Mouse (Mus musculus): ENCODE data around the gene Rnf150. TPM values are rescaled to one million over a fixed set of nuclear protein-coding genes. Genes with fewer than 3 reads are reported as not detected.

The Rnf150 gene
- polyA plus RNA-seq, 1 experiment = 17.2 TPM

- no peak for DNase-seq (ENCODE audit: extremely low spot score in 1 of 2, low spot score in 1 of 2)
Measured at GRCm38 (mm10) chr8:82936866-82937265, 73.7 kb downstream of the Rnf150 start.

DNA sequence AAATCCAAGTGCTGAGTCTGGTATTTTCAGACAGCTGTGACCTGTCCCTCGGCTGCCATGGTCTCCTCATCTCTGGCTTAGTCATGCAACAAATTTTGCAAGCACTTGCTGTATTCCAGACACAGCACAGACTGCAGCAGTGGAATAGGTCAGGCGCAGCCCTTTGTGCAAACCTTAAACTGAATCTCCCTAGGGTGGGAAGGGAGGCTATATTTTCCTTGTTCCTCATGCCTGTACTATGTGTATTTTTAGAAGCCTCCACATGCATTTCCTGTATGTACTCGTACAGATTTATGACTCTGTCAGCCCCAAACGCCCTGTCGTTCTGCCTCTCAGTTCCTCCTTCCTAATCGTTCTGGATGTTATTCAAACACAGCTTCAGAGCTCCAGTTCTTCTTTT lies 76.8 kb downstream of the Rnf150 start:
- peak in 1 of 2 experiments; percentile 35 for DNase-seq (ENCODE audit: extremely low spot score in 1 of 2, low spot score in 1 of 2)

- DNase-seq (ENCODE audit: extremely low spot score in 1 of 2, low spot score in 1 of 2) = no peak
Measured at GRCm38 (mm10) chr8:82943223-82944006, 80.3 kb downstream of the Rnf150 start.

DNA sequence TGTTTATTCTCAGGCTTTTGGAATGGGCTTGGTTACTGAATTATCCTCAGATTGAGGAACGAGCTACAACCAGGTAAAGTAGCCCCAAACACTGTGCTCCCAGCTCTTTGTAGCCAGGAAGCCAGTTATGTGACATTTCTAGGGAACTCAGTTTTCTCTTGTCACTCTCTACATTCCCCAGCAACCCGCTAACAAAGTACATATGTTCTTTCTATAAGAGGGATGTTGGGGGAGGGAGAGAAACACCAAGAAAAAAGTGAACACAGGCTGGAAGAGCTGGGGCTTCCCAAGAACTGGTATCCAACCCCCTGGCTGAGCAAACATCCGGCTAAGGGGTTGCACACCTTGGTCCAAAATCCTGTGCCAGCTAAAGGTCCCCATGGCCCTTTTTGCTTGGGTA lies 82.7 kb downstream of the Rnf150 start:
- DNase-seq (ENCODE audit: extremely low spot score in 1 of 2, low spot score in 1 of 2) = no peak

DNA sequence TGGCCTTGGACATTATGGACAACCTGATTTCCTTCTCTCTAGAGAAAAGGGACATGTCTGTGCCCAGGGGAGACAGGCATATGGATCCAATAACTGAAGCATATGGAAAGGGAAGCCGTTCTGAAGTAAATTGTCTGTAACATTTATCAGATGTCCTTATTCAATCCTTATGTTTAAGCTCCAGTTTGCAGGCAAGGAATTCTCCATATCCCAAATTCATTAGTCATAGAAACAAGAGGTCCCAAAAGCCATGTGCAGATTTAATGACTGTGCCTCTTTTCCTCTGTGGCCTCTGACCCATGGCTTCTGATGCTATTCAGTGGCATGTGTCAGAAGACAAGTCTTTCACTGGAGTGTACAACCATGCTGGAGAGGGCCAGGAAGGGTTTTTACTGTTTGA lies 83.5 kb downstream of the Rnf150 start:
- DNase-seq (ENCODE audit: extremely low spot score in 1 of 2, low spot score in 1 of 2) = no peak

DNA sequence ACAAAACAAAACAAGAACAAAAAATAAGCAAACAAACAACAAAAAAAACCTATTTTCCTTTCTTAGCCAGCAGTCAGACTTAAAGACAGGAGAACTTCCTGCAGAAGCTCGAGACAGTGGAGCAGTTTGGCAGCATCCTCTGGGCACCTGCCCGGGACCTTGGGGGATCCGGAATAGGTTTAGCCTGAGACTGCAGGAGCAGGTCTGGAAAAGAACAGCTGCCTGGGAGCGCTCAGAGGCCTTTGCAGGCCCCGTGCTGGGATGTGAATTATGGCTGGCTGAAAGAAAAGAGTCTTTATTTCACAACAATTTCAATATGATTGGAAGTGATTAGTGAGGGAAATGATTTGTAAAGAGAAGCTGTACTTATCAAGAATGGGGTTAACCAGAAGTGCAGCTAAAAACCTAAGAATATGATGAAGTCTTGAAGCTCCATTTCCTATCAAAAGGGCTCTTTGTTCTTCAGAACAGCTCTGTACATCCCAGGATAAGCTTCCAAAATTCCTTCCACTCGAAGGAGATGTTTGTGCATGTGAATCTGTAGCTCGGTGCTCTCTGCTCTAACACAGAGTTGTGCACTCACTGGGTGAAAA lies 92.1 kb downstream of the Rnf150 start:
- DNase-seq (ENCODE audit: extremely low spot score in 1 of 2, low spot score in 1 of 2) = no peak

DNA sequence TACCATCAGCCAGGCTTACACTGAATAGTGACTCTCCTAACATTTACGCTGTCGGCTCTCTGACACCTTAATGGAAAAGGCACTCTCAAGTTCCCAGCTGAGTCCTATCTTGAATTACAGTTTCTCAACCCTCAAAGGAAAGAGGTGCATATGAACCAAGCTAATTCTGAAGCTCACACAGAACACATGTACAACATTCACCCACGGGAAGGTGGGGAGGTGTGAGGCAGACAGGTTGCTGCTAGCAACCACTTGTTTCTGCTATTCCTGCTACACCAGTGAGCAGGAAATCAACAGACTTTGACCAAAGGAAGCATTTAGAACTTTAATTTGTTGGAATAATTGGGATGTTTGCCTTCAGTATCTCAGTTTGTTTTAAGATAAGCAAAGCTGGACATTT lies 96.3 kb downstream of the Rnf150 start:
- no peak for DNase-seq (ENCODE audit: extremely low spot score in 1 of 2, low spot score in 1 of 2)

DNA sequence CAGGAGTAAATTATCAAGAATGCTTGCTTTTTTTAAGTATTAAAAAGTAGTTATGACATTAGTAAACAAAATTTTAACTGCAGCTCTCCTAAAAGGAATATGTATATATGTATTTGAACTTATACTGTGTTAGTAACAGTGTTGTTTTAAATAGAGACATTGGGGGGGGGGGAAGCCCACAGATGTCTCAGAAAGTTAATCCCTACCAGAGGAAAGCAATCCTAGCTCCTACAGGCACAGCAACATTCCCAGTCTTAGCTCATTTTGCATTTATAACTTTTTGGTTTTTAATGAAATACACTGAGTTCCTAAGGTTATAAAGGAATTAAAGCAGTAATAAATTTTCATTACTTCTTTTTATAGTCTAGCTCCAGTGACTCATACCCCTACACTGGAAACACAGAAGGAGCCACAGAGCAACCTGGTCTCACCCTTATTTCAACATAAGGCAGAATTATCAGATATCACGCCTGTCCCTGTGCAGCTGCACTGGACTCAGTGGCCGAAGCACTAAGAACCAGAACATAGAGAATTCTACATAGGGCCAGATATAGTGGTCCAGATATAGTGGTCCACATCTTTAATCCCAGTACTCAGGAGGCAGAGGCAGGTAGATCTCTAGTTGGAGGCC lies 96.9 kb downstream of the Rnf150 start:
- no peak for DNase-seq (ENCODE audit: extremely low spot score in 1 of 2, low spot score in 1 of 2)

GRCm38 (mm10) chr8:82964537-82964936 lies 101.4 kb downstream of the Rnf150 start:
- DNase-seq (ENCODE audit: extremely low spot score in 1 of 2, low spot score in 1 of 2) = no peak

- peak; percentile 63 to 69 for DNase-seq (ENCODE audit: extremely low spot score in 1 of 2, low spot score in 1 of 2)
Measured at GRCm38 (mm10) chr8:82967879-82968678, 104.9 kb downstream of the Rnf150 start.

DNA sequence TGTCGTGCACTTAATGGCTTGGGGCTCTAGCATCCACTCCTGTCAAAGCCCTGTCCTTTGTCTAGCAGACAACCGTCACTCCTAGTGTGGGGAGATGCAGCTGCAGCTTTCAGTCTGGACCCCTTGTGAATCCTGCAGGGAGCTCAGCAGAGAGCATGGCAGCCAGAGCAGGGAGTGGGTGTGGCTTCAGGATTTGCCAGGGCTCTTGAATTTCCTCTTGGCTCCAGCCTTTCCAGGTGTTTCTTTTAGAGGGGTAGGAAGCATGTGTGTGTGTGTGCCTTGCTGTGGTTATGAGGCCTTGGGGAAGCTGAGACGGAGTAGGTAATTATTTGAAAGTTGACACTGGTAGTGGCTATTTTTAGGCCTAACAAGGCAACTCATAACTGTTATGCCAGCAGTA lies 106.8 kb downstream of the Rnf150 start:
- no peak for DNase-seq (ENCODE audit: extremely low spot score in 1 of 2, low spot score in 1 of 2)

DNA sequence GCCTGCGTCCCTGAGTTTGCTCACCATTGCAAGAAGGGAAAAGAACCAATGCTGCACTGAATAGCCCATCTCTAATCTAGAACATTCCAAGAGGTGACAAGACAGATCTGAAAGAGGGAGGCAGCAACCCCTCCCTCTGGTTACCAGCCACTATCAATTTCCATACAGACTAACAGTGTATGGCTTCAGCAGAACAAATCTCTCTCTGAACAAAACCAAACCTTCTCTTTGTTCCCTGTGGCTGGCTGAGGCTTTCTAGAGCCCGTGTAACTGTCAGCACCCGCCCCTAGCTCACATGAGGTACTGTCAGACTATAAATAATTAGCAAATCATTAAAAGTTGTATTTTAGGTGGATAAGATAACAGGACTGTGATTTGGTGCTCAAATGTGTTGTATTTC lies 109.7 kb downstream of the Rnf150 start:
- DNase-seq (ENCODE audit: extremely low spot score in 1 of 2, low spot score in 1 of 2) = no peak

DNA sequence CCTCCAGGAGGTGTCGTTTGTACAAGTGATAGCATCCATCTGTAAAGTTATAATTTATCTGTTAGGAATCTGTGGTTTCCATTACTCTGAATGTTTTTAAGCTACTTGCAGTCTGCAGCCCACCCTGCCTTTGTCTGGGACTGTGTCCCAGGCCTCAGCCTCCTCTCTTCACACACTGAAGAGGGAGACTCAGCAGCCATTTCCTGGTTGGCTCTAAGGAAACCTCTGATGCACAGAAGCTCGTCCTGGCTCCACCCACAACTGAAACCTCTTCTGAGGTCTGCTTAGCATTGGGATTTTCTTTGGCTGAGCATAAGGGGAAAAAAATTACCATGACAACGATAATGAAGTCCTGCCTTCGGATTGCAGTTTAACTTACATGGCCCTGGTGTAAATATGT lies 110.2 kb downstream of the Rnf150 start:
- peak in 1 of 2 experiments; percentile 36 for DNase-seq (ENCODE audit: extremely low spot score in 1 of 2, low spot score in 1 of 2)

DNA sequence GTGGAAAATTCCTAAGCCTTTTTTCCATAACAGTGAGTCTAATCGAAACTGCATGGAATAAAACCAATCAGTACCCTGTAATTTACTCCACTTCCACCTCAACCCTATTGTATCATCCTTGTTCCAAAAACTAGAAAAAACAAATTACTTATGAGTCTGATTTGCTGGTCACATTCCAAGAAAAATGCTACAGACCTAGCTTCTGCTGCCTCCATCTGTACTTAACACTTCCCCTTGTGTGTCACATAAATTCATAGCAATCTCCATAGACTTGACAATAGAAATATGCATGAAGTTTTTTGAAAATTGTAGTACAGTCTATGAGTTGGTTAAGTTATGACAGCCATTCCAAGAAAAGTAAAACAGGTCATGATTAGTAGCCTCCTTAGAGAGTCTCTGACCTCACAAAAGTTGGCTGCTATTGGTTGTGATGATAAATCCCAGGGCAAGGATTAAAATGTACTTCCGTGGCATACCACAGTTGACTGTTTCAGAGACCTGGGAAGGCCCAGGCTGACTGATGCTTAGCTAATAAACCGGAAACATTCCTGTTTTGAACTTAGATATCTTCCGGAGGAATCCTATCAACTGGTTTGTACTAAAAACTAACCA lies 118.2 kb downstream of the Rnf150 start:
- DNase-seq (ENCODE audit: extremely low spot score in 1 of 2, low spot score in 1 of 2) = peak in 1 of 2 experiments; percentile 36

- no peak for DNase-seq (ENCODE audit: extremely low spot score in 1 of 2, low spot score in 1 of 2)
Measured at GRCm38 (mm10) chr8:82982873-82983272, 119.7 kb downstream of the Rnf150 start.

DNA sequence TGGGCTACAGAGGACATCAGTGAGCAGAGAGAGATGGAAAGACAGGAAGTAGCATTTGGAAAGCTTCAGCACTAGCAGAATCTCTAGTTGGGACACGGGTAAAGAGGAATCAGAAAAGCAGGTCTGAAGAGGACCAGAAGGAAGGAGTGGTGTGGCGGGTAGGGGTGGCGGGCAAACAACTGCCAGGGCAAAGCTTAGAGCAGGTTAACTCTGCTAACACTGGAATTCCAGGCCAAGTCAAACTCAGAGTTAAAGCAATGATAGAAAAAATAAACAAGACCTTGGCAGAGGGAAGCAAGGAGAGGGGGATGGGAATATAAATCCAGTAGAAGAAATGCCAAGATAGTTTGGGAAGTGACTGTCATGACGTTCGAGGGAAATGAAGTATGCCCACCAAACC lies 120.1 kb downstream of the Rnf150 start:
- DNase-seq (ENCODE audit: extremely low spot score in 1 of 2, low spot score in 1 of 2) = no peak

GRCm38 (mm10) chr8:82992093-82992492 lies 128.9 kb downstream of the Rnf150 start:
- DNase-seq (ENCODE audit: extremely low spot score in 1 of 2, low spot score in 1 of 2) = no peak

DNA sequence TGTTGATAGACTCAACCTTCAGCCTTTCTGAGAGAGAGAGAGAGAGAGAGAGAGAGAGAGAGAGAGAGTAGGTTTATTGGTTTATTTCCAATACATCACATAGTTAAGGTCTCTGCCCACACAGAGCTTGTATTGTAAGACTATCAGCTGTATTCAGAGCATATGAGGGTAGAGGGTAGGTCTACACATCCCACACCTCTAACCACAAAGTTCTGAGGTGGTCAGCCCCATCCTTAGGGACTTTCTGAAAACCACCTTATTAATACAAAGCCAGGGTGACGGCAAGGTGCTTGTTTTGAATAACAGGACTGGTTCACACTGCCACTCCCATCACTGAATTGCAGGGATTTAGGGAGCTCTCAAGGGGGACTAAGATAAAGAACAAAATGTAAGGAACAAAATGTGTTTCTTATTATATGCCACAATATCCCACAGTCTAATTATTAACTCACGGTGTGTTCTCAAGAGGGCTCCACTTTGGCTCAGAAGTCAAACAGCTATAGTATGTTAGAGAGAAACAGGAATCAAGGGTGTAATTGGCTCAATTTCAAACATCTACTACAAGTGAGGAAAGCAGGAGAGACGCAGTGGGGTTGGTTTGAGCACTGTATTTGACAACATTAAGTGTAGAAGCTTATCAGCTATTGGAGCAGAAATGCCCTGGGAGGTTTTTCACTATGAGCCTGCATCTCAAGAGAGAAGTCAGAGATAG lies 132.7 kb downstream of the Rnf150 start:
- no peak for DNase-seq (ENCODE audit: extremely low spot score in 1 of 2, low spot score in 1 of 2)

DNA sequence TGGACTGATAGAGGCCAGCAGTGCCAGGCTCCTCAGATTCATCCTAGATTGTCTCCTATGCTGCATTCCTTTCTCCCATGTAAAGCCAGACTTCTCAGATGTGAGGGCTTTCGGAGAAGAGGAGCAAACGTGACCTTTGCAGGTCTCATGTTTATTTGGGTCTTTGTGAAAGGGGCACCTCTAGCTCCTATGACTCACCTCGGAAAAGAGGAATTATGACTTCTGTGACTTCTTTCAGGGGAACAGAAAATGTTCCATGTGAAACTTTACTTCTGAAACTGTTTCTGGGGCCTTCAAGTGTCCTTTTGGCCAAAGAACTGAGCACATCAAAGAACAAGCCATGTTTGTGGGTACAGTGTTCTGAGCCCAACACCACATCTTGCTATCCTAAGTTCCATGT lies 133.7 kb downstream of the Rnf150 start:
- DNase-seq (ENCODE audit: extremely low spot score in 1 of 2, low spot score in 1 of 2) = no peak

DNA sequence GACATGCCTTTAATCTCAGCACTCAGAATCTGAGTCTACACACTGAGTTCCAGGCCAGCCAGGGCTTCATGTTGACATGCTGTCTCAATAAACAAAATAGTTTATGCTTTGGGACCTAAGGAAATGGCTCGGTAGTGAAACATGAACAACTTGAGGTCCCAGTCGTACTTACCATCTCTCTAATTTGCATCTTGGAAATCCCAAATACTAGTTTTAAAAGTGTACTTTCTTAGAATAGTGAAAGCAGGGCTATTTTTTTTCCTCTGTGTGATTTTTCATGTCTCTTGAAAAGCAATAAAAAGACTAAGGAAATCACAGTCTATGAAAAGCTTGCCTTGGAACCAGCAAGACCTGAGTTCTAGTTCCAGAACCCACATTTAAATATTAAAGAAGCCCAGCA lies 135.6 kb downstream of the Rnf150 start:
- DNase-seq (ENCODE audit: extremely low spot score in 1 of 2, low spot score in 1 of 2) = no peak

Measured in frontal cortex, adult 2 months (tissue).